Mouse (Mus musculus): ENCODE measurements around the gene Mctp1. TPM values are rescaled to one million over a fixed set of nuclear protein-coding genes. Genes with fewer than 3 reads are reported as not detected.

Gene Mctp1
- polyA plus RNA-seq, 1 experiment from 2014 or later = 0.20 TPM

DNA sequence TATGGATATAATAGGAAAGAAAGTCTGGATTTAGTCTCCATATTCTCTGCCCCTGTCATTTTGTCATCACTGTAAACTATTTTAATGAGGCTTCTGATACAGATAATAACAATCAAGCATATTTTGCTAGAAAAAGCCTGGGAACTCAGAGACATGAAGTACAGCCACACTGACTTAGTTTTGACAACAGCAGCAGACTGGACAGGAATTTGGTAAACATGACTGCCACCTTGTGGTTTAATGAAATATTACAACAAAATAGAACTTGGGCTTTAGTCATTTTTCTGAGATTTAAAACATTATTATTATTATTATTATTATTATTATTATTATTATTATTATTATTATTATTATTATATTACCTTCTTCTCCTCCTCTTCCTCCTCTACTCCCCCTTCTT is 297.0 kb downstream of the Mctp1 start:
- no peak overlapping the region for H3K4me3 ChIP-seq (ENCODE audit: low read depth, low read length)
- H3K27me3 ChIP-seq (ENCODE audit: control insufficient read depth, insufficient read depth, low read length) = no peaks in the 10 kb centered on the region
- no peaks in the 10 kb centered on the region for H3K36me3 ChIP-seq (ENCODE audit: control insufficient read depth, insufficient read depth, low read length)
- DNase-seq (ENCODE audit: low spot score) = no peak
- no peak for ATAC-seq (ENCODE audit: insufficient number of reproducible peaks, low FRiP score, low TSS enrichment, low read depth)
- no peak overlapping the region for H3K4me2 ChIP-seq (ENCODE audit: low read depth, severe bottlenecking)
- H3K9me3 ChIP-seq (ENCODE audit: control insufficient read depth, low read length) = no peaks in the 10 kb centered on the region
- H3K27ac ChIP-seq (replicated peaks; ENCODE audit: low read depth, low read length) = no peak overlapping the region
- no peaks in the 10 kb centered on the region for H3K4me1 ChIP-seq (ENCODE audit: control insufficient read depth, insufficient read depth, low read length)
- H3K9ac ChIP-seq (ENCODE audit: low read length) = no peak overlapping the region

DNA sequence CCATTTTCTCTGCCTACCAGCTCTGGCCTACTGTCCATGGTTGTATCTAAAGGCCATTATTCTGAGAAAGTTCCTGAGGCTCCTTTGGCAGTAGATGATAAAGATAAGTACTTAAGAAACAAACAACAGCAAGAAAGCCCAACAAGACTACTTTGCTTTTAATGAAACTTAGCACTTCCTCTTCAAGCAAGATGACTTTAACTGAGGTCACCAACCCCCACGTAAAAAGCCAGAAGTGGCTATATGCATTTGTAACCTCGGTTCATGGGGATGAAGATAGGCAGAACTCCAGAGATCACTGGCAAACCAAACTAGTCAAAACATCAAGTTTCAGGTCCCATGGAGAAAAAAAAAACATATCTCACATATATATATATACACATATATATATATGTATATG is 305.0 kb downstream of the Mctp1 start:
- Histone ChIP-seq H3K27me3 (ENCODE audit: control insufficient read depth, insufficient read depth, low read length) (no peaks in the 10 kb centered on the region), H3K27ac (replicated peaks; ENCODE audit: low read depth, low read length) (no peak overlapping the region)
- WGBS = 90% methylated on average over 2 of the region's 2 CpGs

DNA sequence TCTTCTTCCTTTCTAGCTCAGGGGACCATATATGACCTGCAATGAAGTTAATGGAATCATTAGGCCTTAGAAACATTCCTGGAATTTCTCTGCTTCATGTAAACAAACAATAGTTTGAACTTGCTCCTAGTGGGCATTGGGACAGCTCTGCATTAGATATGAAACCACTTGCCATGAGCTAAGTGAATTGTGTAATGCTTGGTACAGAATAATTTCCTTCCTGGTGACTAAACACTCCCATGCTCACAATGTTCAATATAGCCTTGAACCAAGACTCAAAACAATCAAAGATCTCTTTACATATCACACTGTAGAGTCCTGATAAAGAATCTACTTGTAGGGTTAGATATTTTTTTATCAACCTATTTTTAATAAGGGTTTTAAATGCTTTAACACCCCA is 305.8 kb downstream of the Mctp1 start:
- Histone ChIP-seq H3K36me3 (ENCODE audit: control insufficient read depth, insufficient read depth, low read length) (no peaks in the 10 kb centered on the region), H3K4me3 (ENCODE audit: low read depth, low read length) (no peak overlapping the region), H3K4me2 (ENCODE audit: low read depth, severe bottlenecking) (no peak overlapping the region), H3K9me3 (ENCODE audit: control insufficient read depth, low read length) (no peaks in the 10 kb centered on the region), H3K27ac (replicated peaks; ENCODE audit: low read depth, low read length) (no peak overlapping the region), H3K9ac (ENCODE audit: low read length) (no peak overlapping the region), H3K27me3 (ENCODE audit: control insufficient read depth, insufficient read depth, low read length) (no peaks in the 10 kb centered on the region), H3K4me1 (ENCODE audit: control insufficient read depth, insufficient read depth, low read length) (no peaks in the 10 kb centered on the region)
- DNase-seq (ENCODE audit: low spot score) = no peak
- no peak for ATAC-seq (ENCODE audit: insufficient number of reproducible peaks, low FRiP score, low TSS enrichment, low read depth)

More for the DNA sequence above, 305.0 kb downstream of the Mctp1 start:
- no peak overlapping the region for H3K4me2 ChIP-seq (ENCODE audit: low read depth, severe bottlenecking)
- H3K4me1 ChIP-seq (ENCODE audit: control insufficient read depth, insufficient read depth, low read length) = no peaks in the 10 kb centered on the region
- ATAC-seq (ENCODE audit: insufficient number of reproducible peaks, low FRiP score, low TSS enrichment, low read depth) (no peak), DNase-seq (ENCODE audit: low spot score) (no peak)
- no peaks in the 10 kb centered on the region for H3K36me3 ChIP-seq (ENCODE audit: control insufficient read depth, insufficient read depth, low read length)
- H3K9ac ChIP-seq (ENCODE audit: low read length) = no peak overlapping the region
- no peak overlapping the region for H3K4me3 ChIP-seq (ENCODE audit: low read depth, low read length)
- no peaks in the 10 kb centered on the region for H3K9me3 ChIP-seq (ENCODE audit: control insufficient read depth, low read length)

DNA sequence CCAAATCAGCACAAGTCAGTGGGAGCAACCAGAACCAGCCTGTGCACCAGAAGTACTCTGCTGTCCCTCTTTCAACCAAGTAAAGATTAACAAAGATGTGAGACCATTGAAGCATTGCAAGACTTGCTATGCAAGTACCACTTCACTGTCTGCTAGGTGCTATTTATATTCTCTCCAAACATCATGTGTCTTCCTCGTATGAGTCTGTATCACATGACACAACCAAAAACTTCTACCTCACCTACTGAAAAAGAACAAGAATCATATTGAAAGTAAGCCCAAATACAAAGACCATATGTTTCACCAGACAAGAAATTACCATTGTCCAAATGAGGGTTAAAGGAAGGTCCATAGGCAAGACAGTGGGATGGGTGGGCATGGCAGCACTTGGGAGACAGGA is 306.4 kb downstream of the Mctp1 start:
- Histone ChIP-seq H3K4me2 (ENCODE audit: low read depth, severe bottlenecking) (no peak overlapping the region), H3K9me3 (ENCODE audit: control insufficient read depth, low read length) (no peaks in the 10 kb centered on the region), H3K27ac (replicated peaks; ENCODE audit: low read depth, low read length) (no peak overlapping the region), H3K4me1 (ENCODE audit: control insufficient read depth, insufficient read depth, low read length) (no peaks in the 10 kb centered on the region), H3K9ac (ENCODE audit: low read length) (no peak overlapping the region), H3K4me3 (ENCODE audit: low read depth, low read length) (no peak overlapping the region), H3K36me3 (ENCODE audit: control insufficient read depth, insufficient read depth, low read length) (no peaks in the 10 kb centered on the region), H3K27me3 (ENCODE audit: control insufficient read depth, insufficient read depth, low read length) (no peaks in the 10 kb centered on the region)
- DNase-seq (ENCODE audit: low spot score) (no peak), ATAC-seq (ENCODE audit: insufficient number of reproducible peaks, low FRiP score, low TSS enrichment, low read depth) (no peak)
- 79% methylated on average over 1 of the region's 1 CpGs for WGBS

DNA sequence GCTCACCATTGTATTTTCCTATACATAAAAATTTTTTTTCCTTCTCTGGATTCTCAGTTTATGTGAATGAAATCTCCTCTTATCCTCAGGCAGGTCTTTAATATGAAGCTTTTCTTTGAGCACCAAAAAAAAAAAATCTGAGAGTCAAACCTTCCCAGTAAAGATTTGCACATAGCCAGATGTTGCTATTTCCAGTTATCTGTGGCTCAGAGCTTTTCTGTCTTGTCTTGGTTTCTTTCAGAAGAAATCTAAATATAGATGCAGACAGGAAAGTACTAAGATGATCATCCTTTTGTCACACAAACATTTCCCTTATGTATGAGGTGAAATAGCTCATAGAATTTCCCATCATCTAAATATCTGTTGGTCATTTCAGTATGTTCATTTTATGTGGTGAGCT is 349.7 kb downstream of the Mctp1 start:
- H3K36me3 ChIP-seq (ENCODE audit: control insufficient read depth, insufficient read depth, low read length) = no peaks in the 10 kb centered on the region
- H3K27ac ChIP-seq (replicated peaks; ENCODE audit: low read depth, low read length) = no peak overlapping the region
- H3K4me3 ChIP-seq (ENCODE audit: low read depth, low read length) = no peak overlapping the region
- no peaks in the 10 kb centered on the region for H3K4me1 ChIP-seq (ENCODE audit: control insufficient read depth, insufficient read depth, low read length)
- ATAC-seq (ENCODE audit: insufficient number of reproducible peaks, low FRiP score, low TSS enrichment, low read depth) (no peak), DNase-seq (ENCODE audit: low spot score) (no peak)
- no peak overlapping the region for H3K9ac ChIP-seq (ENCODE audit: low read length)
- H3K9me3 ChIP-seq (ENCODE audit: control insufficient read depth, low read length) = no peaks in the 10 kb centered on the region
- no peaks in the 10 kb centered on the region for H3K27me3 ChIP-seq (ENCODE audit: control insufficient read depth, insufficient read depth, low read length)
- no peak overlapping the region for H3K4me2 ChIP-seq (ENCODE audit: low read depth, severe bottlenecking)

DNA sequence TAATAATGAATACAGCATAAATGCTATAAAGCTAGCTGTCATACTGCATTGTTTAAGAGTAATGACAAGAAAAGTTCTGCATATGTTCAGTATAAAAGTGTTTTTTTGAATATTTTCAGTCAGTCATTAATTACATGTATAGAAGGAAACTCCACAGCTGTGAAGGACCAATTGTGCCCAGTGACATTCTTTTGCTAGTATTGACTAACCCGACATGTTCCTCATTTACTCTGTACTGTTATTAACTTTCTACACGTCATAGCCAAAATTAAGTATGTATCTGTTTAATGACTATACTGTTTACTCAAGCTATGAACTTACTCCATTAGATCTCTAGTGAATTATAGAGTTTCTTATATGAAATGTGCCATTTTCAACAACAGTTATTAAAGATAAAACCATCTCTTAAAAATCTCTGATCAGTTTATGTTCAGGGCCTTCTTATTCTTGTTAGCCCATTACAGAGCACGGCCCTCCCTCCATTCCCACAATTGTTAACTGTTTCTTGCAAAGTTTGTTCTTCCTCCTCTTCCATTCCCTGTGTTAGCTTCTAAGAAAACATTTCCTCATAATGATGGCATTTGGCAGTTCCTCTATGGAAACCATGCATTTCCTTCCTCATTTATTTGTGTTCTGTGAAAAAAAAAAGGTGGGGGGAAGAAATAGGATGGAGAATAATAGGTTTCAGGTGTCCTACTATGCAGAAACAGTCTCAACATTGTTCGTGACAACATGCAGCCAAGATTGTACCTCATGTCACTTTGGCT is 366.5 kb downstream of the Mctp1 start:
- no peak overlapping the region for H3K4me3 ChIP-seq (ENCODE audit: low read depth, low read length)
- DNase-seq (ENCODE audit: low spot score) (no peak), ATAC-seq (ENCODE audit: insufficient number of reproducible peaks, low FRiP score, low TSS enrichment, low read depth) (no peak)
- no peak overlapping the region for H3K27ac ChIP-seq (replicated peaks; ENCODE audit: low read depth, low read length)
- no peak overlapping the region for H3K9ac ChIP-seq (ENCODE audit: low read length)
- H3K4me1 ChIP-seq (ENCODE audit: control insufficient read depth, insufficient read depth, low read length) = no peaks in the 10 kb centered on the region
- WGBS = 77% methylated on average over 4 of the region's 4 CpGs
- H3K9me3 ChIP-seq (ENCODE audit: control insufficient read depth, low read length) = no peaks in the 10 kb centered on the region
- no peak overlapping the region for H3K4me2 ChIP-seq (ENCODE audit: low read depth, severe bottlenecking)
- no peaks in the 10 kb centered on the region for H3K27me3 ChIP-seq (ENCODE audit: control insufficient read depth, insufficient read depth, low read length)
- no peaks in the 10 kb centered on the region for H3K36me3 ChIP-seq (ENCODE audit: control insufficient read depth, insufficient read depth, low read length)

DNA sequence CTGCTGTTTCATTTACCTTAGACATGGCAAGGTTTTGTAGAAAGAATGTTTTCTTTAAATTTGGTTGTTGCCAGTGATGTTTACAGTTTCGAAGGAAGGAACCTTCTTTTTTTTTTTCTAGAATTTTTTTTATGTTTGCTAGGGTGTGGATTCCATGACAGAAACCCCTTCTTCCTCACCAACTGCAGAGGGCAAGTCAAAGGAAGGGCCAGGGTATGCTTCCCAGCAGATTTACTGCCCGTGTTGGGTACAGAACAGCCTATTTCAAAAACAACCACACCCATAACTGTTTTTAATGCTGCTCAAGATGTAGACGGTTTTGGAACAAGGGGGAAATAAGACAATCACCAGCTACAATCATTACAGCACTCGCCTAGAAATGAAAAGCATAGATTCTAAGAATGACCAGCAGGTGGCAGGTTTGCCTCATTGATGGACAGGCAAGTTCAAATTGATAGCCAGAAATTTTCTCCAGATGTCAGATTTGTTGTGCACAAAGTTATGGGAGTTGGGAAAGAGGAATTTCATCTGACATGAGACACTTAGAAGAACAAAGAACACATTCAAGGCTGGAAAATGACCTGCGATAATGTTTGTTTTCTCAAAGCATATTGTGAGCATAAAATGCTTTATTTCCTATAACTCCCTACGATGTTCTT is 375.6 kb downstream of the Mctp1 start:
- 25% methylated on average over 6 of the region's 6 CpGs for WGBS
- no peak overlapping the region for H3K9ac ChIP-seq (ENCODE audit: low read length)
- no peaks in the 10 kb centered on the region for H3K27me3 ChIP-seq (ENCODE audit: control insufficient read depth, insufficient read depth, low read length)
- H3K27ac ChIP-seq (replicated peaks; ENCODE audit: low read depth, low read length) = no peak overlapping the region
- no peak overlapping the region for H3K4me2 ChIP-seq (ENCODE audit: low read depth, severe bottlenecking)
- H3K36me3 ChIP-seq (ENCODE audit: control insufficient read depth, insufficient read depth, low read length) = no peaks in the 10 kb centered on the region
- H3K4me3 ChIP-seq (ENCODE audit: low read depth, low read length) = no peak overlapping the region
- peak; percentile 72 for DNase-seq (ENCODE audit: low spot score)
- no peaks in the 10 kb centered on the region for H3K9me3 ChIP-seq (ENCODE audit: control insufficient read depth, low read length)
- no peaks in the 10 kb centered on the region for H3K4me1 ChIP-seq (ENCODE audit: control insufficient read depth, insufficient read depth, low read length)
- ATAC-seq (ENCODE audit: insufficient number of reproducible peaks, low FRiP score, low TSS enrichment, low read depth) = peak; percentile 68; the same call in 1 of the 2 replicates

DNA sequence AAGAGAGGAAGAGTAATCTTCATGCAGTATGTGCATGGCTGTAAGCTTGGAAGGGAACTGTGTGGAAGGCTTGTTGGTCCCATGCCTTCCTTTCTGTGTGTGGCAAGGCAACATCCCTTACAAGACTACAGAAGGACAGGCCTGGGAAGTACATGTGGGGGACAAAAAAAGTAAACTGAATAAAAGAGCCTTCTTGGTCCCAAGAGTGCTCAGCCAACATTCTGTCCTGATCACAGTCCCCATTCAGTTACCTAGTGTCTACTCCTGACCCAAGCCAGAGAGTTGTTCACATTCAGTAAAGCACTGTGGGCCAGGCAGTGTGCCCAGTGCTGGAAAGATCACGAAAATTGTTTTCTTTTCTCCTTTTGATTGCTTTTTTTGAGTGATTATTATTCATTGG is 415.3 kb downstream of the Mctp1 start:
- Histone ChIP-seq H3K27me3 (ENCODE audit: control insufficient read depth, insufficient read depth, low read length) (no peaks in the 10 kb centered on the region), H3K9ac (ENCODE audit: low read length) (no peak overlapping the region), H3K4me3 (ENCODE audit: low read depth, low read length) (no peak overlapping the region), H3K4me1 (ENCODE audit: control insufficient read depth, insufficient read depth, low read length) (no peaks in the 10 kb centered on the region), H3K4me2 (ENCODE audit: low read depth, severe bottlenecking) (no peak overlapping the region), H3K9me3 (ENCODE audit: control insufficient read depth, low read length) (no peaks in the 10 kb centered on the region), H3K36me3 (ENCODE audit: control insufficient read depth, insufficient read depth, low read length) (no peaks in the 10 kb centered on the region), H3K27ac (replicated peaks; ENCODE audit: low read depth, low read length) (no peak overlapping the region)
- WGBS = 83% methylated on average over 1 of the region's 1 CpGs
- DNase-seq (ENCODE audit: low spot score) (no peak), ATAC-seq (ENCODE audit: insufficient number of reproducible peaks, low FRiP score, low TSS enrichment, low read depth) (no peak)
